Mouse (Mus musculus): Measurements from ENCODE around the gene Thpo.

DNA sequence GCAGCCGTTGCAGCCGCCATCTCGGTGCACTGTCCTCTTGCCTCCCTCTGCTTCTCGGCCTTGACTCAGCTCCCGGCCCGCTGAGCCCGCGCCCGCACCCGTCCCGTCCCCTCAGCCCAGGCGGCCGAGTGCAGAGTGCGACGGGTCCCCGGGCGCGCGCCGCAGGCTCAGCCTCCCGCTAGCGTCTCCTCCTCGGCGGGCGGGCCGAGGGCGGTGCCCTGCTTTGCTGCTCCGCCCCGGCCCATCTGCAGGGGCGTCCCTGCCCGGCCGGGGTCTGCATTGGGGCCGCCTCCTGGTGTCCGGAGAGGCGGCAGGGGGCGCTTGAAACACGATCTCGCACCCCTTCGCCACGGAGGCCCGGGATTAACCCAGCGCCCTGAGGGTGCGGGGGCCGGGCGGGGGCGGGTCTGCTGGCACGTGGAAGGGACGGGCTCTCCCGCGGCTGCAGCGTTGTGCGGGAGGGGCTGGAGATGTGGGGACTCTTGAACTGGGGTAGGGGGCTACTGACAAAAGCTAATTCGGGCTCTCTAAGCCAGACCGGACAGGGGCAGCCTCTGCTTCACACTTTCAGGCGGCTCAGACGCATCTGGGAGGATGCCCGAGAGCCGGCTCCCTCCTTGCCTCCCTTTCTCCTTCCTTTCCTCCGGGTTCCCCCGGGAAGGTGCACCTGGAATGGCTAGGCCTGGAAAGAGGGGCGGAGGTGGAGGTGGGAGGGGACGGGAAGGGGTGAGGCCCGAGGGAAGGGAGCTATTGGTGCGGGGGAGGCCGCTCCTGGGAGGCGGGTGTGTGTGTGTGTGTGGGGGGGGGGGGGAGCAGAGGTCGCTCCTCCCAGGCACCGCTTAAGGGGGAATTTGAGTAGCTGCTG, 18.1 kb downstream of the Thpo start:
- no peak for TF ChIP-seq GATA1 (IDR thresholded peaks at IDR 0.05; ENCODE audit: borderline replicate concordance, low read length)
- no peak for TF ChIP-seq CTCF (IDR thresholded peaks at IDR 0.05; ENCODE audit: low read depth, low read length)
- no peak for TF ChIP-seq TAL1 (conservative IDR thresholded peaks at IDR 0.05; ENCODE audit: low read depth, low read length)
